Mouse (Mus musculus): ENCODE data around the gene Ovol3. TPM values are rescaled to one million over a fixed set of nuclear protein-coding genes. Genes with fewer than 3 reads are reported as not detected.

Ovol3 gene
- total RNA-seq, 1 experiment from 2014 or later = not detected

DNA sequence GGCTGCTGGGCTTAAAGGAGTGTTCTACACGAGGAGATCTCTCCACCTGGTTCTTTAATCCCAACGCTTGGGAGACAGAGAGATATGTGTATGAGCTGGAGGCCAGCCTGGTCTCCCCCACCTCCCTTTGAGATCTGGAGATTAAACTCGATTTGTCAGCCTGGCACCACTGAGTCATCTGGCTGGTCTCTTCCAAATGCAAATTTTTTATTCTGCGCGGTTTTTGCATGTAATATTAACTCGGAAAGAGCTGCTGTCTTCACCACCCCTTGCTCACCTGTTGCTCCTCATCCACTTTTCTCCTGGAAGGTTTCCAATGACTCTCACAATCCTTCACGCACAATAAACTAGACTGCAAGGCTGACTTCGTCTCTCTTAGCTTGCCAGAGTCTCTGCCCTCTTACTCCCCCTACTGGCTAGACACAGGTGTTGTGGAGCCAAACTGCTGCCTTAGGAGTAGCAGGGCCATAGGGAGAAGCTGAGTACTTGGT lies 37.0 kb downstream of the Ovol3 start, which contains the start of gene Capns1:
Gene Capns1, minus strand, starts transcription at position 331 of the 491 bp plus-strand sequence.
- peak; percentile 73 for ATAC-seq (replicated peaks; ENCODE audit: insufficient number of reproducible peaks, low FRiP score, low TSS enrichment, poor library complexity, severe bottlenecking)

DNA sequence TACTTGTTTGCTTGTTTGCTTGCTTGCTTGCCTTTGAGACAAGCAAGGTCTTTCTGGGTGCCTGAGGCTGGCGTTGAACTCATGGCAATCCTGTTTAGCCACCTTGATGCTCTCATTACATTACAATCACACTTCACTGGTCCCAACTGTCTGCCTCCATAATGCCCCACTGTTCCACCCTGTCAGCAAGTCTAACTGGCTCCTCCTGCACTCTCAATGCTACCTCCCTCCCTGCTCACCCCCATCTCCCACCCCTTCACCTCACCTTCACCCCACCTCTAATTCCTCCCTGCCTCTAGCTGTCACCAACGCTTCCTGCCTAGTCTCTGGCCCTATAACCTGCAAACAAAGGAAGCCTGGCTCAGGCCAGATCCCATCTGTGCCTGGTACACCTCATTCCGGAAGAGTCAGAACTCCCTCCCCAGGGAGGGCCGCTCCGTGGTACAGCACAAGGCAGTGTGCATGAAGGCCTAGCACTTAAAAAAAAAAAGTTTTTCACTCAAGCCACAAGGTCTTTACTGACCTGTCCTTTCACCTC lies 37.9 kb downstream of the Ovol3 start:
- no peak for ATAC-seq (replicated peaks; ENCODE audit: insufficient number of reproducible peaks, low FRiP score, low TSS enrichment, poor library complexity, severe bottlenecking)

DNA sequence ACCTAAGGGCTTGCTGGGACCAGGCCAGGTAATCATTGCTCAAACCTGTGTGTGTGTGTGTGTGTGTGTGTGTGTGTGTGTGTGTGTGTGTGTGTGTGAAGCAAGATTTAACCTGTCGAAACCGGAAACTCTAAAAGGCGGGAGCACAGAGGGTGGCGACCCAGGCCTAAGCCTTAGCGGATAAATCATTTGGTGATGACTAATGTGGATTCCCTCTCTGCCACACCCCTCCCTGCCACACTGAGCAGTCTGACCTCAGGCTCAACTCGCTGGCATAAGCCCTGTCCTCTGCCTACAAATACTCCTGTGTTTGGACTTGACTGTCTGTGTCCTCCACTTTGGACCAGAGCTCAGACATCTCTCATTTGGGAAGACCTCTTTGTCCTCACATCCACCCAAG lies 39.4 kb downstream of the Ovol3 start:
- ATAC-seq (replicated peaks; ENCODE audit: insufficient number of reproducible peaks, low FRiP score, low TSS enrichment, poor library complexity, severe bottlenecking) = no peak

DNA sequence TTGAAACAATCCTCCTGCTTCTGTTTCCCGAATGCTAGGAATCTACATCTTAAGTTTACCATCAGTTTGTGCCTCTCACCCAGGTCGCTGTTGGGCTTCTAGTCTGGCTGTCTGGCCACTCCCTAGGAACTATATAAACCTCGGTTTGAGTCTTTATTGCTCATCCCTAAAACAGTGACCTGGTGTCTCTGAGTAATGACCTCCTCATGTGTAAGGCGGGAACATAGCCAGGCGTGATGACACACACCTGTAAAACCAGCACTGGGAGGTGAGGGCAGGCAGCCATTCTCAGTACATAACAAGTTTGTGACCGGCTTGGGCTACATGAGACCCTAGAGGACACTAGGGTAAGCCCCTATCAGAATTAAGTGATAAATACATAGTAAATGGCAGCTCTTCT lies 40.1 kb downstream of the Ovol3 start:
- no peak for ATAC-seq (replicated peaks; ENCODE audit: insufficient number of reproducible peaks, low FRiP score, low TSS enrichment, poor library complexity, severe bottlenecking)

DNA sequence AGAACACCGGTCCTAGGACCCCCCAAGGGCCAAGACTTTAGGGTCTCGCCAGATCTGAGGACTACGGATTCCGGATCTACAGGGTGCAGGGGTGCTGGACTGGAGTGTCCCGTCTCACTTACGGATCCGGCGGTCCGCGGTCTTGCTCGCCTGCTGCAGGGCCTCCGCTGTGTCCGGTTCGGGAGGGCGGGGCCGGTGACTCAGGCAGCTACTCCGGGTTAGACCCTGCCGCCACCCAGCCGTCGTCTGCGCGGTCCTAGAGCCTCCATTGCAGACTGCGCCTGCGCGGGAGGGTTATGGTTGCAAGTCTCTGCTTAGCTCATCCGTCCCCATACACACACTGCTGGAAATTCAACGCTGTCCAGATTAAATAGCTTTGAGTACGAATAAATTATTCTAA lies 40.6 kb downstream of the Ovol3 start:
- ATAC-seq (replicated peaks; ENCODE audit: insufficient number of reproducible peaks, low FRiP score, low TSS enrichment, poor library complexity, severe bottlenecking) = peak; percentile 90

DNA sequence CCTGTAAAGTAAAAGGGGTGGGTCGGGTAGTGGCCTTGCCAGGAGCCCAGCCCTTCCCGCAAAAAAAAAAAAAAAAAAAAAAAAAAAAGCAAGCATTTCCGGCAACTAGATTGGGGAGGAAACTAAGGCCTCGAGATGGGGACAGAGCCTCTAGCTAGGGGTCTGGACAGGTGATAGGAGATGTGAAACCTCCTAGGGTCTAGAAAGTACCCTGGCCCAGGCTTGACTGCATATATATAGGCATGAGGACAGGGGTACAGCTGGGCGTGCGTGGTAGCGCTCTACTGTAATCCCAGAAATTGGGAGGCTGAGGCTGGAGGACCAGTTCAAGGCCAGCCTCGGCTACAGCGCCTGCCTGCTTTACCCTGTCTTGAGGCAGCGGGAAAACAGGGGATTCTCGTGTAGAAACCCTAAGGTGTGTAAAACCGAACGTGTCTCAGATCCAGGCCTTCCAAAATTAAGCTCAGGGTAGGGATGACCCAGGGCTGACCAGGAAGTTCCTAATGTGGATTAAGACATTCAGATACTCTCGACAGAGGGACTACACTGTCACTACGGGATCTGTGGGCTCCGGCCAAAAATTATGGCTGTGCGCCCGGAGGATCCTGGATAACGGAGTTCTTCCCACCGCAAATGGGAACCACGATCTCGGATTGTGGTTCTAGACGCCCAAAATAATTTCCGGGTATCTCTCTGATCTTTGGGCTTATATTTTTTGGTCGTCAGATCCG lies 41.3 kb downstream of the Ovol3 start:
- no peak for ATAC-seq (replicated peaks; ENCODE audit: insufficient number of reproducible peaks, low FRiP score, low TSS enrichment, poor library complexity, severe bottlenecking)

DNA sequence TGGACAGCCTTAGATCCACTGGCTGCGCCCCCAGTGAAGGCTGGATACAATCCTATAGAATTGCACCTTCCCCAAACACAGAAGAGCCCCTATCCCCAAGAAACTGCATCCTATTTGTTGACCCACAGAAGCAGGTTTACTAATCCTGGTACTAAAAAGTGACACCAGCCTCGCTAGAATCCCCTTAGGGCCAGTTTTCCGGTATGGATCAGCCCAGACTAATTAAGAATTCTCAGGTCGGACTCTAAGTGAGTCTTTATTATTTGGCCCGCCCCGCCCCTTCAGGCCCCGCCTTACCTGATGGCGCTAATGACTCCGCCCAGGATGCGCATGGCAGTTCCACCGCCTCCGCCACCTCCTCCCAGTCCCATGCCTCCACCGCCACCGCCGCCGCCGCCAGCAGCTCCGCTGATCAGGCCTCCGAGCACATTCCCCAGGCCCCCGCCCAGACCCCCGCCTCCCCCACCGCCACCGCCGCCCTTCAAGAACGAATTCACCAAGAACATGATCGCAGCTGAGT lies 41.9 kb downstream of the Ovol3 start:
- ATAC-seq (replicated peaks; ENCODE audit: insufficient number of reproducible peaks, low FRiP score, low TSS enrichment, poor library complexity, severe bottlenecking) = peak; percentile 67

DNA sequence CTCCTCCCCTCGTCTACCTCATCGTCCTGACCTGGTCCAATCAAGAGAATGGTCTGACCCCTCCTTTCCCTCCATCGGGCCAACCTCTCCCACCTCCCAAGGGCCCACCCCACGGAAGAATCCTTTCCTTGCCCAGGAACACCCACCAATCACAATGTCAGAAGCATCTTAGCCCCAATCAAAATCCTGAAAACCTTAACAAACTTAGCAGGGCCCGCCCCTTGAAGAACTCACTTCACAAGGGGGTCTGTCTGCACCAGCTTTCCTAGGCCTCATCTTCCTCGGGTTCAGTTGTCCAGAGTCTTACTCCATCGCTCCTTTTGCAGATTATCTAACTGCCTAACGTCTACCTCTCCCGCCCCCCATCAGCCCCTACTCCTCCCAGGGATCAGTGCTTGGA lies 42.5 kb downstream of the Ovol3 start:
- ATAC-seq (replicated peaks; ENCODE audit: insufficient number of reproducible peaks, low FRiP score, low TSS enrichment, poor library complexity, severe bottlenecking) = no peak

DNA sequence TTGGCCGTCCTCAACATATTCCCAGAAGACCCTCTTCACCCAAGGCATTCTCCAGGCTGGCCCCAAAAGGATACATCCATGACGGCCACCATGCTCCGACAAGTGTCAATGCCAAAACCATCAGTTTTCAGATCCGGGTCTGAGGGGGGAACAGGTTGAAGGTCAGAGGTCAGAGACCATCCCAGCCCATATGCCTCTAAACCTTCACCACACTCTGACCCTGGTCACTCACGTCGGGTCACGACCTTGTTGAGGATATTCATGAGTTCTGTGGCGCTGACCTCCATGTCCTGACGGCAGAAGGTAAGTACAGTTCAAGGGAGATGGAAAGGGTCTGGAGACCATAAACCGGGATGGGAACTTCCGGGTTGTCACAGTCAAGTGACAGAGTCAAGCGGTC lies 43.4 kb downstream of the Ovol3 start:
- no peak for ATAC-seq (replicated peaks; ENCODE audit: insufficient number of reproducible peaks, low FRiP score, low TSS enrichment, poor library complexity, severe bottlenecking)

GRCm38 (mm10) chr7:30189116-30189491 lies 46.4 kb downstream of the Ovol3 start:
- ATAC-seq (replicated peaks; ENCODE audit: insufficient number of reproducible peaks, low FRiP score, low TSS enrichment, poor library complexity, severe bottlenecking) = no peak

GRCm38 (mm10) chr7:30188344-30189115 lies 47.0 kb downstream of the Ovol3 start:
- ATAC-seq (replicated peaks; ENCODE audit: insufficient number of reproducible peaks, low FRiP score, low TSS enrichment, poor library complexity, severe bottlenecking) = no peak

DNA sequence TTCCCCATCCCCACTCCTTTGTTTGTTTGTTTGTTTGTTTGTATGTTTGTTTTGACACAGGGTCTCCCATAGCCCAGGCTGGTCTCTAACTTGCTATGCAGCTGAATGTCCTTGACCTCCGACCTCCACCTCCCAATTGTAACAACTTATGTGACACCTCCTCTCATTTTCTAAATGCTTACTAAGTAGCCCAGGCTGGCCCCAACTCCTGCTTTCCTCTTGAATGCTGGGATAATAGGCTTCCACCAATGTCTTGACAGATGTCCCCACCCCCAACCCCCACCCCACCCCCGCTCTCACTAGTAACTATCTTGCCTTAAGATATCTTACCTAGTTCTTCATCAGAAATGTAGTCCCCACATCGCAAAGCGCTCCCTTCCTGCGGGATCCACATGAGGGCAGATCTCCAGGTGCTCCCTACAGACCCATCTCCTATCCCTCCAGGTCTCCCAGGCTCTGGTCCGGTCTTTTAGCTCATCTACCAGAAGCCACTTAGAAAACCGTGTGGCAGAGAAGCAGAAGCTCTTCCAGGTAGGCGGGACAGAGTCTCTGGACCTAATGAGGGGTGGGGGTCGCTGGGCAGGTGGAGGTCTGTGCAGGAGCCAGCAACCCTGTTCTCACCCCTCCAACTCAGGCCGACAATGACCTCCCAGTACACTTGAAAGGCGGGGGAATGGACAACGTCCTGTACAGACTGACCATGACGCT lies 50.7 kb downstream of the Ovol3 start:
- ATAC-seq (replicated peaks; ENCODE audit: insufficient number of reproducible peaks, low FRiP score, low TSS enrichment, poor library complexity, severe bottlenecking) = no peak

GRCm38 (mm10) chr7:30183879-30184289 lies 51.6 kb downstream of the Ovol3 start, which contains the start of gene Cox7a1:
TSS of gene Cox7a1 (plus strand) at chr7:30184144.
- peak; percentile 91 for ATAC-seq (replicated peaks; ENCODE audit: insufficient number of reproducible peaks, low FRiP score, low TSS enrichment, poor library complexity, severe bottlenecking)

Other genes with a start within 250 kb of the Ovol3 start
- 0.85 to 3.6 TPM (median 1.7 TPM) in 3 replicates for gene Zfp14, start 184.3 kb downstream of the Ovol3 start, total RNA-seq (2017)
- 3.8 to 9.1 TPM (median 4.3 TPM) in 3 replicates for gene Zfp82, start 162.8 kb downstream of the Ovol3 start, total RNA-seq (2017)
- gene Gm26920, start 145.3 kb downstream of the Ovol3 start, total RNA-seq (2017) = not detected in 3 replicates
- gene Zfp566, start 145.2 kb downstream of the Ovol3 start, total RNA-seq (2017) = 0.43 to 3.1 TPM in 2 of 3 replicates, not detected in the other
- 12.9 to 53.8 TPM (median 19.3 TPM) in 3 replicates for gene Zfp260, start 140.9 kb downstream of the Ovol3 start, total RNA-seq (2017)
- 3.6 to 16.7 TPM (median 6.6 TPM) in 3 replicates for gene Zfp382, start 113.8 kb downstream of the Ovol3 start, total RNA-seq (2017)
- gene Zfp146, start 66.0 kb downstream of the Ovol3 start, total RNA-seq (2017) = 26.9 to 47.7 TPM (median 40.3 TPM) in 3 replicates
- not detected in 3 replicates for gene Cox7a1, start 51.6 kb downstream of the Ovol3 start, total RNA-seq (2017)
- 217 to 229 TPM (median 219 TPM) in 3 replicates for gene Capns1, start 36.9 kb downstream of the Ovol3 start, total RNA-seq (2017)
- gene Polr2i, start 3.8 kb downstream of the Ovol3 start, total RNA-seq (2017) = 29.5 to 52.1 TPM (median 49.3 TPM) in 3 replicates
- 32.7 to 60.7 TPM (median 37.0 TPM) in 3 replicates for gene Tbcb, start 3.5 kb downstream of the Ovol3 start, total RNA-seq (2017)
- 1.0 to 3.2 TPM in 2 of 3 replicates, not detected in the other for gene Thap8, start 44.4 kb upstream of the Ovol3 start, total RNA-seq (2017)
- gene Wdr62, start 44.7 kb upstream of the Ovol3 start, total RNA-seq (2017) = 1.3 to 4.7 TPM (median 3.0 TPM) in 3 replicates
- gene Clip3, start 56.0 kb upstream of the Ovol3 start, total RNA-seq (2017) = 2.2 TPM in 1 of 3 replicates, not detected in the others
- gene Alkbh6, start 73.0 kb upstream of the Ovol3 start, total RNA-seq (2017) = 27.8 to 47.4 TPM (median 35.8 TPM) in 3 replicates
- gene Syne4, start 79.1 kb upstream of the Ovol3 start, total RNA-seq (2017) = 3.0 TPM in 1 of 3 replicates, not detected in the others
- 2.2 to 10.7 TPM (median 8.0 TPM) in 3 replicates for gene E130208F15Rik, start 86.0 kb upstream of the Ovol3 start, total RNA-seq (2017)
- gene Sdhaf1, start 88.2 kb upstream of the Ovol3 start, total RNA-seq (2017) = 11.3 to 13.7 TPM (median 11.5 TPM) in 3 replicates
- gene Lrfn3, start 127.0 kb upstream of the Ovol3 start, total RNA-seq (2017) = not detected in 3 replicates
- 1,651 to 1,754 TPM (median 1,724 TPM) in 3 replicates for gene Tyrobp, start 178.0 kb upstream of the Ovol3 start, total RNA-seq (2017)
- 44.2 to 97.2 TPM (median 67.5 TPM) in 3 replicates for gene Hcst, start 184.1 kb upstream of the Ovol3 start, total RNA-seq (2017)
- gene Nfkbid, start 186.0 kb upstream of the Ovol3 start, total RNA-seq (2017) = 25.9 to 48.3 TPM (median 34.1 TPM) in 3 replicates
- gene Aplp1, start 209.8 kb upstream of the Ovol3 start, total RNA-seq (2017) = 0.68 TPM in 1 of 3 replicates, not detected in the others
- gene Kirrel2, start 222.0 kb upstream of the Ovol3 start, total RNA-seq (2017) = not detected in 3 replicates
- gene Nphs1, start 222.6 kb upstream of the Ovol3 start, total RNA-seq (2017) = not detected in 3 replicates

Measured in monocyte, adult 5-6 weeks (primary cell).